In genomic region chr2:172344669-172345068, GRCm38 (mm10) we compare ENCODE assay signal across 9 mouse cellular contexts. TPM values are rescaled to one million over a fixed set of nuclear protein-coding genes. Genes with fewer than 3 reads are reported as not detected.
DNase-seq lines count a peak whose midpoint lies in the region; ATAC-seq and TF ChIP-seq lines count a peak whose summit lies in the region.
"Had no signal": no experiment of that assay in that cellular context is flagged by ENCODE, and none has a peak within 500 bp of the region (broad histone marks: within the 10 kb centered on the region; RNA-seq: fewer than 3 reads in every experiment).

No protein-coding gene starts in this region.

- peak overlapping the region; percentile 68 for H3K27ac ChIP-seq in gastrocnemius, adult 2 months
- H3K27ac ChIP-seq in neural tube, embryonic 11.5 days (ENCODE audit: low read depth, low read length): no peak overlapping the region
- peak overlapping the region; percentile 63 for H3K27ac ChIP-seq in limb, embryonic 14.5 days (replicated peaks; ENCODE audit: low read depth, low read length)
- H3K27ac ChIP-seq in stomach, embryonic 16.5 days (ENCODE audit: low read length): peak overlapping the region; percentile 22; the same call in 1 of the 2 replicates

- H3K9ac ChIP-seq in neural tube, embryonic 11.5 days (ENCODE audit: low read length): no peak overlapping the region
- H3K9ac ChIP-seq in limb, embryonic 14.5 days (ENCODE audit: low read depth, low read length, severe bottlenecking): no peak overlapping the region; the same call in 1 of the 2 replicates
- no peak overlapping the region for H3K9ac ChIP-seq in stomach, embryonic 16.5 days (ENCODE audit: low read length)

- H3K27me3 ChIP-seq in neural tube, embryonic 11.5 days (ENCODE audit: control insufficient read depth, insufficient read depth, low read length): no peaks in the 10 kb centered on the region
- H3K27me3 ChIP-seq in limb, embryonic 14.5 days (ENCODE audit: control insufficient read depth, insufficient read depth, low read length): no peaks in the 10 kb centered on the region
- H3K27me3 ChIP-seq in stomach, embryonic 16.5 days (ENCODE audit: control insufficient read depth, insufficient read depth, low read length): no peaks in the 10 kb centered on the region

- DNase-seq in gastrocnemius, adult 2 months: no peak
- DNase-seq in gastrocnemius, adult 8-10 months (ENCODE audit: low spot score in 2 of 2): no peak
- DNase-seq in neural tube, embryonic 11.5 days (ENCODE audit: low spot score): no peak
- no peak for DNase-seq in neural tube, embryonic 10.5 days (ENCODE audit: extremely low spot score, low spot score)
- no peak for DNase-seq in limb, embryonic 14.5 days (ENCODE audit: low spot score)
- DNase-seq in retina, postnatal 1 day: no peak
- DNase-seq in gastrocnemius, postnatal 25 days: no peak

- peaks cover 3% of the 10 kb centered on the region; the same call in 1 of the 2 replicates for H3K4me1 ChIP-seq in neural tube, embryonic 11.5 days (ENCODE audit: control insufficient read depth, insufficient read depth, low read length)
- H3K4me1 ChIP-seq in limb, embryonic 14.5 days (ENCODE audit: control insufficient read depth, insufficient read depth, low read length): peaks cover 9% of the 10 kb centered on the region
- H3K4me1 ChIP-seq in stomach, embryonic 16.5 days (ENCODE audit: control insufficient read depth, insufficient read depth, low read length): peaks cover 29% of the 10 kb centered on the region

- peak overlapping the region; percentile 39 for H3K4me2 ChIP-seq in neural tube, embryonic 11.5 days (ENCODE audit: low read depth)
- H3K4me2 ChIP-seq in limb, embryonic 14.5 days (replicated peaks; ENCODE audit: low read depth, low read length, severe bottlenecking): peak overlapping the region; percentile 98
- peak overlapping the region; percentile 94 for H3K4me2 ChIP-seq in stomach, embryonic 16.5 days (ENCODE audit: low read depth, low read length)

- TF ChIP-seq POLR2A in limb, embryonic 14.5 days (IDR thresholded peaks at IDR 0.05; ENCODE audit: borderline replicate concordance, extremely low read depth, insufficient read depth, insufficient read length): no peak

- H3K9me3 ChIP-seq in neural tube, embryonic 11.5 days (ENCODE audit: control insufficient read depth, low read length): no peaks in the 10 kb centered on the region
- no peaks in the 10 kb centered on the region for H3K9me3 ChIP-seq in limb, embryonic 14.5 days (ENCODE audit: control insufficient read depth, low read length)
- peaks cover 9% of the 10 kb centered on the region for H3K9me3 ChIP-seq in stomach, embryonic 16.5 days (replicated peaks; ENCODE audit: control insufficient read depth, low read length)

- H3K36me3 ChIP-seq in neural tube, embryonic 11.5 days (ENCODE audit: control insufficient read depth, insufficient read depth, low read length): no peaks in the 10 kb centered on the region
- H3K36me3 ChIP-seq in limb, embryonic 14.5 days (ENCODE audit: control insufficient read depth, insufficient read depth, low read length): no peaks in the 10 kb centered on the region
- no peaks in the 10 kb centered on the region for H3K36me3 ChIP-seq in stomach, embryonic 16.5 days (ENCODE audit: control insufficient read depth, insufficient read depth, low read length)

- intact Hi-C loops in gastrocnemius, adult 2 months (cut with DNase I): loop anchor here (5.0 to 10.0 kb wide), 2 partner anchors 98 to 650 kb away; partner anchors contain the start of gene Rtf2

- ATAC-seq in neural tube, embryonic 11.5 days (ENCODE audit: insufficient read depth, low FRiP score, low TSS enrichment): no peak
- ATAC-seq in limb, embryonic 14.5 days (ENCODE audit: low FRiP score, low read depth): no peak
- ATAC-seq in stomach, embryonic 16.5 days (ENCODE audit: insufficient read depth, low FRiP score): no peak

- peak overlapping the region; percentile 91 for H3K4me3 ChIP-seq in gastrocnemius, adult 2 months
- no peak overlapping the region for H3K4me3 ChIP-seq in neural tube, embryonic 11.5 days (ENCODE audit: low read depth, low read length)
- peak overlapping the region; percentile 68 for H3K4me3 ChIP-seq in limb, embryonic 14.5 days (replicated peaks; ENCODE audit: low read length)
- H3K4me3 ChIP-seq in stomach, embryonic 16.5 days (replicated peaks; ENCODE audit: low read length): peak overlapping the region; percentile 71

- TF ChIP-seq CTCF in gastrocnemius, adult 2 months (IDR thresholded peaks at IDR 0.05): no peak

- 40% methylated on average over 5 of the region's 5 CpGs for WGBS in neural tube, embryonic 11.5 days
- WGBS in limb, embryonic 14.5 days: 29% methylated on average over 5 of the region's 5 CpGs
- 32% methylated on average over 5 of the region's 5 CpGs for WGBS in stomach, embryonic 16.5 days

RNA-seq across cellular contexts. Expression of gene Fam210b, which starts 0.7 kb away (rescaled TPM):
- total RNA-seq in gastrocnemius, adult 2 months (2021): 1 to 10 TPM; 5.0 to 6.4 TPM
- 1 to 10 TPM; 5.4 to 6.8 (median 6.1) TPM for total RNA-seq in gastrocnemius, adult 8-10 months (2022)
- 36.7 and 42.2 TPM in 2 replicates for polyA plus RNA-seq in neural tube, embryonic 11.5 days (2014; fragmentation: Nextera tagmentation; extraction: Ambion mirVana)
- polyA plus RNA-seq in limb, embryonic 14.5 days (2012; rRNA removed): 9.8 and 10.7 TPM in 2 replicates
- 14.6 and 16.5 TPM in 2 replicates for polyA plus RNA-seq in limb, embryonic 14.5 days (2014; fragmentation: Nextera tagmentation; extraction: Ambion mirVana)
- polyA plus RNA-seq in stomach, embryonic 16.5 days (2015; fragmentation: Nextera tagmentation; extraction: Ambion mirVana): 21.6 and 23.6 TPM in 2 replicates
- 1 to 10 TPM; 3.2 to 3.4 TPM for total RNA-seq in gastrocnemius, postnatal 25 days (2021)

RNA-seq across cellular contexts. Expression of gene Aurka, which starts 25.7 kb away (rescaled TPM):
- 1 to 10 TPM; 4.4 to 9.9 TPM for total RNA-seq in gastrocnemius, adult 2 months (2021)
- total RNA-seq in gastrocnemius, adult 8-10 months (2022): 10 to 100 TPM in 2 of 4 experiments, 1 to 10 TPM in 2; 6.3 to 16.2 (median 11.4) TPM
- 154 and 156 TPM in 2 replicates for polyA plus RNA-seq in neural tube, embryonic 11.5 days (2014; fragmentation: Nextera tagmentation; extraction: Ambion mirVana)
- 49.8 and 58.7 TPM in 2 replicates for polyA plus RNA-seq in limb, embryonic 14.5 days (2012; rRNA removed)
- polyA plus RNA-seq in limb, embryonic 14.5 days (2014; fragmentation: Nextera tagmentation; extraction: Ambion mirVana): 85.3 and 98.9 TPM in 2 replicates
- polyA plus RNA-seq in stomach, embryonic 16.5 days (2015; fragmentation: Nextera tagmentation; extraction: Ambion mirVana): 81.6 and 82.0 TPM in 2 replicates
- 1 to 10 TPM; 3.3 to 3.6 TPM for total RNA-seq in gastrocnemius, postnatal 25 days (2021)

RNA-seq across cellular contexts. Expression of gene Cstf1, which starts 25.8 kb away (rescaled TPM):
- 10 to 100 TPM; 17.0 to 20.6 TPM for total RNA-seq in gastrocnemius, adult 2 months (2021)
- total RNA-seq in gastrocnemius, adult 8-10 months (2022): 10 to 100 TPM; 16.6 to 20.2 (median 19.3) TPM
- 45.6 and 46.2 TPM in 2 replicates for polyA plus RNA-seq in neural tube, embryonic 11.5 days (2014; fragmentation: Nextera tagmentation; extraction: Ambion mirVana)
- 50.7 and 58.0 TPM in 2 replicates for polyA plus RNA-seq in limb, embryonic 14.5 days (2012; rRNA removed)
- 36.9 and 43.7 TPM in 2 replicates for polyA plus RNA-seq in limb, embryonic 14.5 days (2014; fragmentation: Nextera tagmentation; extraction: Ambion mirVana)
- polyA plus RNA-seq in stomach, embryonic 16.5 days (2015; fragmentation: Nextera tagmentation; extraction: Ambion mirVana): 30.1 and 31.2 TPM in 2 replicates
- total RNA-seq in gastrocnemius, postnatal 25 days (2021): 10 to 100 TPM; 13.2 to 16.3 TPM

RNA-seq across cellular contexts. Expression of gene Cass4, which starts 48.9 kb away (rescaled TPM):
- total RNA-seq in gastrocnemius, adult 2 months (2021): under 1 TPM; 0.08 to 0.13 TPM
- total RNA-seq in gastrocnemius, adult 8-10 months (2022): under 1 TPM; 0.10 to 0.40 (median 0.21) TPM
- polyA plus RNA-seq in neural tube, embryonic 11.5 days (2014; fragmentation: Nextera tagmentation; extraction: Ambion mirVana): 0.14 and 0.36 TPM in 2 replicates
- polyA plus RNA-seq in limb, embryonic 14.5 days (2012; rRNA removed): 0.16 and 0.33 TPM in 2 replicates
- polyA plus RNA-seq in limb, embryonic 14.5 days (2014; fragmentation: Nextera tagmentation; extraction: Ambion mirVana): 0.28 and 0.50 TPM in 2 replicates
- polyA plus RNA-seq in stomach, embryonic 16.5 days (2015; fragmentation: Nextera tagmentation; extraction: Ambion mirVana): 0.18 and 0.44 TPM in 2 replicates
- under 1 TPM; 0.23 to 0.27 TPM for total RNA-seq in gastrocnemius, postnatal 25 days (2021)
- total RNA-seq: megakaryocyte-erythroid progenitor cell, adult 5-6 weeks had no signal

Comparison
In these comparisons a context has a peak if more than half of its experiments do, and no peak if none do; other contexts are left out.
1. H3K4me2 ChIP-seq: peak in every context shown above with its lines; median percentile 98 in limb, embryonic 14.5 days; 94 in stomach, embryonic 16.5 days; 39 in neural tube, embryonic 11.5 days.